Mouse (Mus musculus): ENCODE results near the gene Kiss1r. TPM values are rescaled to one million over a fixed set of nuclear protein-coding genes. Genes with fewer than 3 reads are reported as not detected.
A peak's percentile ranks its signal among the peaks of the same experiment; 100 is the strongest.

The Kiss1r gene
- total RNA-seq, 2 experiments from 2014 or later = 0.17 to 0.22 TPM

DNA sequence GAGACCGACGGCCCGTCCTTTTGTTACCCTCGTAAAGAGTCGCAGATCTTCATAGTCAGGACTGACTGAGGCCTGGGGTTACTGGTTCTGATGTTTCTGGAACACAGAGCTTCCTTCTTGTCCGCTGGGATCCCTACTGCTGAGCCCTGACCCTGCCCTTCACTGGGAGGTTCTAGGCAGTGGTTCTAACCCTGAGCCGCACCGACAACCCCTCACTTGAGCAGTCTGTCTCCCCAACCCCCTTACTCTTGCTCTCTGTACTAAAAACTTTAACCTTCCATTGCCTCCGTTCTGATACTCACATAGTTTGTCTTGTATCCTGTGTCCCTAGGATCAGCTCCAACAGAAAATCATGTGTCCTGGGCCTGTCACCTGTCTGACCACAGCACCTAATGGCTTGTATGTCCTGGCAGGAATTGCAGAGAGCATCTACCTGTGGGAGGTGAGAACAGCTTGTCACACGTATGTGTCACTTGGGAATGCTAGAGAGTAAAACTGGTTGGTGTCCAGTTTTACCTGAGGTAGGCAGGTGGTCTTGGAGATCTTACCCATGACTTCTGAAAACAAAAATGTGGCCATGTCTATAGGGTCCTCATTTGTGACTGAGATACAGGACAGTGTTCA, 44.0 kb downstream of the Kiss1r start:
- intact Hi-C loops (cut with DNase I) = loop anchor here (2.0 kb wide), 1 partner anchor 22 kb away; no protein-coding TSS in a partner anchor
- DNase-seq = no peak

DNA sequence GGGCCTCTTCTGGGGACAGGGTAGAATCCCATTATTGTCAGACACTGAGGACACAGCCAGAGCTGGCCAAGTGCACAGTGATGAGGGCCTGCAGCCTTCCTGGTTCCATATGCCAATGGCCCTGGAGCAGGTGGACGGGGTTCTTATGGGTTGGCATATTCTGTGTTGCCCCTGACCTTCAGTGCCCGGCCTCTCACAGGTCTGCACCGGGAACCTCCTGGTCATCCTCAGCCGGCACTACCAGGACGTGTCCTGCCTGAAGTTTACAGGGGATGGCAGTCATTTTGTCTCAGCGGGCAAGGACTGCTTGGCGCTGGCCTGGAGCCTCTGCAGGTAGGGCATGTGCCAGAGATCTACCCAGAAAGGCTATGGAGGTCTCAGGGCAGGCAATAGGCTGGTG, 48.0 kb downstream of the Kiss1r start:
- no peak for DNase-seq
- intact Hi-C loops (cut with DNase I) = no loop called here

DNA sequence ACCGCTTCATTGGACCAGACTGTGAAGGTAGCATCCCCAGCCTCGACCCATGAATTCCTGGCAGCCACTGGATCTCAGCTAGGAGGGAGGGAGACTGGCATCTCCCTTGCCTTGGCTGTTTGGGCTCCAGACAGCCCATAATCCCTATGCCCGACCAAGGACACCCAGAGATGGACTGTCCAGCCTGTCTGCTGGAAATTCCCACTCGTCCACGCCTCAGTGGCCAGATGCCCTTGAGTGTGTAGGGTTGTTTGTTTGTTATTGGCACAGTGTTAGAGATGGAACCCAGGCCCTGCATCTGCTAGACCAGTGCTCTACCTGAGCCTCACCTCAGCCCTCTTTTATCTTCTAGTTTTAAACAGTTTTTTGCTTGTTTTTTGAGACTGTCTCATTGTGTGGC, 48.6 kb downstream of the Kiss1r start:
- intact Hi-C loops (cut with DNase I) = no loop called here
- DNase-seq = no peak

DNA sequence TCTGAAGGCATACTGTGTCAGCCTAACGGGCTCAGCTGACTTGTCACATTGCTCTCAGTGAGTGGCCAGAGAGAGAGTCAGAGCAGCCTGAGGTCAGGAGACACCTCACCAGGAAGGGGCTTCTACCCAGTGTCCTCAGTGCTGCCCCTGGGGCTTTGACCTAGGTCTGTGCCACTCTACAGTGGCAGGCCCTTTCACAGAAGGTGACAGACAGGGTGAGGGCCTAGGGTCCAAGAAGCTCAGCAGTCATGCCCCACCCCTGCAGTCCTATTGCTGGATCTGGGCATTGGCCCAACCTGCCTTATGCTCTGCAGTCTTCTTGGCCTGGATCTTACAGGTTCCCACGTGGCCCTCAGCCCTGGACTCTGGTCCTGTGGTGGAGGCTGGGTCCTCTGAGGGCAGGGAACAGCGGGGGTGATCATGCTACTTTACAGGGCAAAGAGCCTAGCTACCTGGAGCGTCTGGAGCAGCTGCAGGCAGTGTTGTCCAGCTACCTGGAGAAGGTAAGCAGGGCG, 50.2 kb downstream of the Kiss1r start:
- intact Hi-C loops (cut with DNase I) = no loop called here
- peak; percentile 65 to 73 for DNase-seq

DNA sequence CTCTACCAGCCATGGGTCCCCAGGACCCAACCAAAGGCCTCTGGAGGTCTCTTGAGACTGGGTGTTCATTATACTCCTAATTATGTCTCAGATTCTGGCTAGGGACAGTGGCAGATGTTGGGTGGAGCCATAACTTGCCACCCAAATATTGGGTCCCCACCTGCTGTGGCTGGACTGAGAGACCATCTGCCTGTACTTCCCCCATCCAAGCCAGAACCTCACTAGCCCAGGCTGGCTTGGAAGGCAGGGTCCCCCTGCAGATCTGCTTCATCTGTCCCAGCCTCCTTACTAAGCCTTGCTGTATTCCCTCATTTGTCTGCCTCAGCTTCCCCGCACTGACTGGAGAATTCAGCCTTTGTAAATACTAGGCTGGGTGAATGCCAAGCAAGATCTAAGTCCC, 51.4 kb downstream of the Kiss1r start:
- intact Hi-C loops (cut with DNase I) = no loop called here
- no peak for DNase-seq

DNA sequence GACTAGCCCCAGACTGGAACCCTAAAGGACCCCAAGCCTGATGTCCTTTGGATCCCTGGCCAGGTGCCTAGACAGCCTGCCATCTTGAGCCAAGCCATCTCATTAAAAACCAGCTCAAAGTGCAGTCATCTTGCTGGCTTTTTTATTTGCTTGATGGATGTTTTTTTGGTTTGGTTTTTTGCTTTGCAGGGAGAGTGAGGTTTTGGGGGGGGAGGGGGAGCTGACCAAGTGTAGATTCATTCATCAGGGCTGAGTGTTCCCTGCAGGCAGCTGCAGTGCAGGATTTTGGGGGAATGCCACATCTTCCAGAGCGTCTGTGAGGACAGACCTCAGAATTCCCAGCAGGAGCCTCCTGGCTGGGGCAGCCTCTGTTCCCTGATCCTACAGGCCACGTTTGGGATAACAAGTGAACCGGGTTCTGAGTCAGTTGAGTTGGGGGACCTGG, 52.4 kb downstream of the Kiss1r start:
- intact Hi-C loops (cut with DNase I) = no loop called here
- DNase-seq = peak; percentile 37 to 39

DNA sequence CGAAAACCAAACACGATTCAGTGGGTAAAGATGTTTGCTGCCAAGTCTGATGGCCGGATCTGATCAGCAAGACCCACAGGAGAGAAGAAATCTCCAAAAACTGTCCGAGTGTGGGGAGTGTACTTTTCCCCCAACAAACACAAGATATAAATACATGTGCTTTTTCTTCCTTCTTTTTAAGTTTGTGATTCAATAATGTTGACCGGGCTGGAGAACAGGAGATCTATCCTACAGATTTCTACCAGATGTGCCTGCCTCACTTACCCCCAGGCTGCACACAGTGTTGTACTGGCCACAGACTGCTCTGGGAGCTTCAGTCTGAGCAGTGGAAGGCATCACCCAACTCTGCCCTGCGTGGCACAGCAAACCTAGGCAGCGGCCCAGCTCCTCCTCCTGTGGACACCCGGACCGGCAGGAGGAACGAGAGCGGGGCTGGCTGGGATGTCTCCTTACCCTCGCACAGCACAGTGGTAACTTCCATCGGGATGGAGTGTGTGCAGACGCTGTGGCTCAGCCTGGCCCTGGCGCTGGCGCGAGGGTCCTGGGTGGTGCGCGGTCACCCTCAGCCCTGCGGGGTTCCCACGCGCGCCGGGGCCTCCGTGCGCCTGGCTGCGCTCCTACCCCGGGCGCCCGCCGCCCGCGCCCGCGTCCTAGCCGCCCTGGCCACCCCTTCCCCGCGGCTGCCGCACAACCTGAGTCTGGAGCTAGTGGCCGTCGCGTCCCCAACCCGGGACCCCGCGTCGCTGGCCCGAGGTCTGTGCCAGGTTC, 53.8 kb downstream of the Kiss1r start, which contains the start of gene Grin3b:
TSS of gene Grin3b (plus strand) at position 301 of the 768 bp plus-strand sequence.
- no peak for DNase-seq
- intact Hi-C loops (cut with DNase I) = no loop called here

DNA sequence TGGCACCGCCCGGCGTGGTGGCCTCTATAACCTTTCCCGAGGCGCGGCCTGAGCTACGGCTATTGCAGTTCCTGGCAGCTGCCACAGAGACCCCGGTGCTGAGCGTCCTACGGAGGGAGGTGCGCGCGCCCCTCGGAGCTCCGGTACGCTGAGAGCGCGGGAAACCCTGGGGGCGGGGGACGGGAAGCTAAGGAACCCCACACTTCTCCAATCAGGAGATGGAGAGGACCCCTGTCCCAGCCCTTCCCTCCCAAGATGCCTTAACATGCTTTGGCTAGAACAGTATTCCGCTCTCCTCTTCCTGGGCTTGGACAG, 54.4 kb downstream of the Kiss1r start:
- intact Hi-C loops (cut with DNase I) = no loop called here
- no peak for DNase-seq

Other genes starting within 250 kb of the Kiss1r start
- gene Tpgs1, start 247.6 kb upstream of the Kiss1r start, total RNA-seq (2021) = 10 to 100 TPM; 24.3 to 24.4 TPM
- 100 to 1,000 TPM; 152 to 159 TPM for gene Cdc34, start 234.8 kb upstream of the Kiss1r start, total RNA-seq (2021)
- gene Gzmm, start 228.0 kb upstream of the Kiss1r start, total RNA-seq (2021) = 1 to 10 TPM; 3.8 to 4.3 TPM
- 1,000 to 10,000 TPM; 1,161 to 1,276 TPM for gene Bsg, start 212.5 kb upstream of the Kiss1r start, total RNA-seq (2021)
- 10 to 100 TPM; 22.6 to 27.6 TPM for gene Hcn2, start 200.3 kb upstream of the Kiss1r start, total RNA-seq (2021)
- gene Polrmt, start 170.4 kb upstream of the Kiss1r start, total RNA-seq (2021) = 10 to 100 TPM; 36.3 to 54.4 TPM
- not detected for gene Fgf22, start 161.9 kb upstream of the Kiss1r start, total RNA-seq (2021)
- 10 to 100 TPM; 31.8 to 34.4 TPM for gene Rnf126, start 150.0 kb upstream of the Kiss1r start, total RNA-seq (2021)
- 1 to 10 TPM; 5.8 to 7.4 TPM for gene Fstl3, start 139.7 kb upstream of the Kiss1r start, total RNA-seq (2021)
- not detected for gene Prss57, start 126.0 kb upstream of the Kiss1r start, total RNA-seq (2021)
- gene Palm, start 123.4 kb upstream of the Kiss1r start, total RNA-seq (2021) = 100 to 1,000 TPM in 1 of 2 experiments, 10 to 100 TPM in 1; 90.8 to 103 TPM
- gene Misp, start 96.0 kb upstream of the Kiss1r start, total RNA-seq (2021) = under 1 TPM; 0.22 to 0.30 TPM
- gene Ptbp1, start 62.5 kb upstream of the Kiss1r start, total RNA-seq (2021) = 100 to 1,000 TPM; 144 to 145 TPM
- under 1 TPM in 1 of 2 experiments, not detected in 1; 0.55 TPM for gene Prtn3, start 42.5 kb upstream of the Kiss1r start, total RNA-seq (2021)
- gene Plppr3, start 42.3 kb upstream of the Kiss1r start, total RNA-seq (2021) = under 1 TPM; 0.53 to 0.89 TPM
- not detected for gene Elane, start 30.7 kb upstream of the Kiss1r start, total RNA-seq (2021)
- 10 to 100 TPM in 1 of 2 experiments, 1 to 10 TPM in 1; 3.2 to 12.0 TPM for gene Cfd, start 26.1 kb upstream of the Kiss1r start, total RNA-seq (2021)
- 10 to 100 TPM; 59.5 to 60.0 TPM for gene Med16, start 8.0 kb upstream of the Kiss1r start, total RNA-seq (2021)
- gene Gm26602, start 6.1 kb upstream of the Kiss1r start, total RNA-seq (2021) = not detected
- gene R3hdm4, start 4.2 kb downstream of the Kiss1r start, total RNA-seq (2021) = 10 to 100 TPM; 93.4 to 94.9 TPM
- 1 to 10 TPM; 3.1 to 3.2 TPM for gene Arid3a, start 10.1 kb downstream of the Kiss1r start, total RNA-seq (2021)
- 10 to 100 TPM; 22.7 to 23.4 TPM for gene Wdr18, start 43.2 kb downstream of the Kiss1r start, total RNA-seq (2021)
- not detected for gene Grin3b, start 53.7 kb downstream of the Kiss1r start, total RNA-seq (2021)
- gene Tmem259, start 67.4 kb downstream of the Kiss1r start, total RNA-seq (2021) = 100 to 1,000 TPM; 126 to 132 TPM
- 10 to 100 TPM; 60.3 to 65.6 TPM for gene Cnn2, start 71.6 kb downstream of the Kiss1r start, total RNA-seq (2021)
- gene Abca7, start 79.5 kb downstream of the Kiss1r start, total RNA-seq (2021) = 1 to 10 TPM; 7.8 to 8.2 TPM
- gene Arhgap45, start 99.7 kb downstream of the Kiss1r start, total RNA-seq (2021) = 1 to 10 TPM; 5.0 to 6.1 TPM
- 10 to 100 TPM; 79.0 to 79.1 TPM for gene Polr2e, start 122.8 kb downstream of the Kiss1r start, total RNA-seq (2021)
- 100 to 1,000 TPM; 551 to 562 TPM for gene Gpx4, start 130.2 kb downstream of the Kiss1r start, total RNA-seq (2021)
- gene Sbno2, start 188.6 kb downstream of the Kiss1r start, total RNA-seq (2021) = 10 to 100 TPM; 15.1 to 17.6 TPM
- 100 to 1,000 TPM; 110 to 112 TPM for gene Stk11, start 198.8 kb downstream of the Kiss1r start, total RNA-seq (2021)
- 1,000 to 10,000 TPM; 1,058 to 1,125 TPM for gene Atp5d, start 221.7 kb downstream of the Kiss1r start, total RNA-seq (2021)
- 1 to 10 TPM; 3.2 to 4.1 TPM for gene Cbarp, start 223.9 kb downstream of the Kiss1r start, total RNA-seq (2021)
- gene Midn, start 231.3 kb downstream of the Kiss1r start, total RNA-seq (2021) = 100 to 1,000 TPM; 132 to 190 TPM
- gene Cirbp, start 249.0 kb downstream of the Kiss1r start, total RNA-seq (2021) = 100 to 1,000 TPM; 113 to 134 TPM